Mouse (Mus musculus): Measurements from ENCODE around the gene Mylk.

- TF ChIP-seq POLR2A (IDR thresholded peaks at IDR 0.05; ENCODE audit: low read depth, low read length) (no peak), KAT2A (IDR thresholded peaks at IDR 0.05; ENCODE audit: insufficient replicate concordance, low read length) (no peak)
These were observed 217.3 kb downstream of the Mylk start for GRCm38 (mm10) chr16:34962322-34962721.

Data from CH12.LX (cell line).